Mouse (Mus musculus): Measurements from ENCODE around the gene Hist2h3c2.
"Not testable (repeated sequence)": the region's sequence is repeated elsewhere in the genome, so short reads cannot be mapped to it uniquely, and the experiment has no call there.

The Hist2h3c2 gene

GRCm38 (mm10) chr3:96238954-96239793, at the start of gene Hist2h3c2:
Hist2h3c2 (minus strand) TSS chr3:96239127.
- not testable (repeated sequence) for DNase-seq (ENCODE audit: low read depth, low spot score)

GRCm38 (mm10) chr3:96287334-96287733, 48.4 kb upstream of the Hist2h3c2 start:
- not testable (repeated sequence) for DNase-seq (ENCODE audit: low read depth, low spot score)

- DNase-seq (ENCODE audit: low read depth, low spot score): peak; percentile 44
These were observed 45.5 kb upstream of the Hist2h3c2 start for GRCm38 (mm10) chr3:96284457-96284856.

- DNase-seq (ENCODE audit: low read depth, low spot score): no peak
These were observed 41.7 kb upstream of the Hist2h3c2 start for GRCm38 (mm10) chr3:96280660-96281059.

GRCm38 (mm10) chr3:96277800-96278624, 39.1 kb upstream of the Hist2h3c2 start:
- DNase-seq (ENCODE audit: low read depth, low spot score): peak; percentile 96

GRCm38 (mm10) chr3:96277428-96277799, 38.5 kb upstream of the Hist2h3c2 start:
- DNase-seq (ENCODE audit: low read depth, low spot score): peak; percentile 85

- peak; percentile 80 for DNase-seq (ENCODE audit: low read depth, low spot score)
These were observed 34.9 kb upstream of the Hist2h3c2 start for GRCm38 (mm10) chr3:96273591-96274465.

GRCm38 (mm10) chr3:96269511-96270474, 30.9 kb upstream of the Hist2h3c2 start, which contains the start of gene Hist2h2bb:
Hist2h2bb (plus strand) TSS chr3:96269752.
- DNase-seq (ENCODE audit: low read depth, low spot score): peak; percentile 98

GRCm38 (mm10) chr3:96268776-96269378, 29.9 kb upstream of the Hist2h3c2 start:
- not testable (repeated sequence) for DNase-seq (ENCODE audit: low read depth, low spot score)

GRCm38 (mm10) chr3:96268051-96268775, 29.3 kb upstream of the Hist2h3c2 start, which contains the start of gene Hist2h3b:
Hist2h3b (plus strand) TSS chr3:96268654.
- DNase-seq (ENCODE audit: low read depth, low spot score): peak; percentile 92

- DNase-seq (ENCODE audit: low read depth, low spot score): peak; percentile 24
These were observed 28.6 kb upstream of the Hist2h3c2 start for GRCm38 (mm10) chr3:96267541-96267940.

- DNase-seq (ENCODE audit: low read depth, low spot score): peak; percentile 58
These were observed 27.3 kb upstream of the Hist2h3c2 start for GRCm38 (mm10) chr3:96266132-96266710.

- no peak for DNase-seq (ENCODE audit: low read depth, low spot score)
These were observed 25.6 kb upstream of the Hist2h3c2 start for GRCm38 (mm10) chr3:96264404-96264949.

GRCm38 (mm10) chr3:96263558-96264403, 24.9 kb upstream of the Hist2h3c2 start:
- no peak for DNase-seq (ENCODE audit: low read depth, low spot score)

- DNase-seq (ENCODE audit: low read depth, low spot score): peak; percentile 98
These were observed 24.1 kb upstream of the Hist2h3c2 start, which contains the start of gene Hist2h4 for GRCm38 (mm10) chr3:96262979-96263550. Hist2h4 (minus strand) TSS chr3:96263311.

- peak; percentile 81 for DNase-seq (ENCODE audit: low read depth, low spot score)
These were observed 23.4 kb upstream of the Hist2h3c2 start for GRCm38 (mm10) chr3:96262216-96262875.
